Mouse (Mus musculus) heart, postnatal 0 days (tissue): ENCODE measurements around the gene Tmed11. TPM values are rescaled to one million over a fixed set of nuclear protein-coding genes. Genes with fewer than 3 reads are reported as not detected.
A peak's percentile ranks its signal among the peaks of the same experiment; 100 is the strongest.

ENCODE experiments used
- ATAC-seq: fragments of 200-750 bp; cut with Nextera tagmentation; 2 replicates; pipeline ENCODE4 v1.8.0; 2017; ENCODE audit warnings: low read depth, moderate number of reproducible peaks, moderate library complexity; ENCODE audit not compliant: insufficient read depth
- DNase-seq: peaks from one replicate; pipeline ENCODE4 v3.0.0-alpha.2; 2016; ENCODE audit warnings: low spot score
- H3K27ac ChIP-seq: fragments of 300-500 bp; sonication (generic); 2 replicates; pipeline ENCODE4 v1.5.1; 2014; ENCODE audit warnings: low read depth, mild to moderate bottlenecking
- H3K27me3 ChIP-seq: fragments of 300-500 bp; sonication (generic); 2 replicates; pipeline ENCODE4 v1.6.1; 2014; ENCODE audit warnings: low read length, mixed read lengths; ENCODE audit not compliant: control insufficient read depth, insufficient read depth
- H3K36me3 ChIP-seq: fragments of 300-500 bp; sonication (generic); replicated peaks from 2 replicates; pipeline ENCODE4 v1.6.1; 2014; ENCODE audit warnings: low read length, mixed read lengths; ENCODE audit not compliant: control insufficient read depth, insufficient read depth
- H3K4me1 ChIP-seq: fragments of 300-500 bp; sonication (generic); 2 replicates; pipeline ENCODE4 v1.6.1; 2014; ENCODE audit warnings: antibody characterized with exemption; ENCODE audit not compliant: control insufficient read depth, insufficient read depth
- H3K4me2 ChIP-seq: fragments of 300-500 bp; sonication (generic); 2 replicates; pipeline ENCODE4 v1.6.1; 2014; ENCODE audit warnings: low read depth, mild to moderate bottlenecking, low read length, moderate library complexity
- H3K4me3 ChIP-seq: fragments of 300-500 bp; sonication (generic); 2 replicates; pipeline ENCODE4 v1.5.1; 2014; ENCODE audit warnings: low read depth, low read length
- H3K9ac ChIP-seq: fragments of 300-500 bp; sonication (generic); replicated peaks from 2 replicates; pipeline ENCODE4 v1.6.1; 2014; ENCODE audit warnings: low read depth, low read length, mixed read lengths
- H3K9me3 ChIP-seq: fragments of 300-500 bp; sonication (generic); replicated peaks from 2 replicates; pipeline ENCODE4 v1.6.1; 2016; ENCODE audit warnings: low read length; ENCODE audit not compliant: control insufficient read depth
- CTCF ChIP-seq: IDR thresholded peaks from 2 replicates; pipeline ENCODE4 v1.5.1; 2016; ENCODE audit warnings: antibody characterized with exemption, control low read depth, low read depth
- EP300 ChIP-seq: IDR thresholded peaks from 2 replicates; pipeline ENCODE4 v1.6.1; 2016; ENCODE audit warnings: antibody characterized with exemption, low read depth
- WGBS: fragments of 180-500 bp; shearing (Covaris S2); extraction: QIAGEN DNeasy Blood & Tissue Kit; methylation state at CpG from one replicate; pipeline ENCODE4 v1.1.7; 2014; 5-methylcytosine and 5-hydroxymethylcytosine counted together
- polyA plus RNA-seq: library from polyadenylated mRNA; unstranded; fragments of >200 nt; fragmentation: Nextera tagmentation; extraction: Ambion mirVana; gene quantifications from 2 replicates; pipeline ENCODE4 v1.2.1, GENCODE M21; 2015
- total RNA-seq: library from RNA; depleted of rRNA; stranded (reverse); fragments of >200 nt; gene quantifications from 2 replicates; pipeline ENCODE4 v1.2.3, GENCODE M21; 2014; ENCODE audit warnings: low replicate concordance; rRNA removed

Gene Tmed11
- total and polyA plus RNA-seq, 2 experiments from 2014 or later = not detected

- no peak for DNase-seq
- 77% methylated on average over 3 of the region's 3 CpGs for WGBS
- TF ChIP-seq CTCF (no peak), EP300 (no peak)
Observed at GRCm38 (mm10) chr5:108744629-108745028, 50.5 kb downstream of the Tmed11 start.

GRCm38 (mm10) chr5:108743856-108744255 lies 51.3 kb downstream of the Tmed11 start:
- H3K9ac ChIP-seq = no peak overlapping the region
- H3K9me3 ChIP-seq = no peaks in the 10 kb centered on the region
- peak; percentile 33 for TF ChIP-seq CTCF
- TF ChIP-seq EP300 = no peak
- no peak for ATAC-seq
- no peak overlapping the region for H3K4me2 ChIP-seq
- 58% methylated on average over 2 of the region's 2 CpGs for WGBS
- H3K27ac ChIP-seq = no peak overlapping the region
- no peaks in the 10 kb centered on the region for H3K27me3 ChIP-seq
- no peaks in the 10 kb centered on the region for H3K4me1 ChIP-seq
- no peak overlapping the region for H3K4me3 ChIP-seq
- no peak for DNase-seq
- no peaks in the 10 kb centered on the region for H3K36me3 ChIP-seq

More at GRCm38 (mm10) chr5:108744629-108745028, 50.5 kb downstream of the Tmed11 start:
- Histone ChIP-seq H3K4me1 (no peaks in the 10 kb centered on the region), H3K9me3 (no peaks in the 10 kb centered on the region), H3K9ac (no peak overlapping the region), H3K36me3 (no peaks in the 10 kb centered on the region), H3K27me3 (no peaks in the 10 kb centered on the region), H3K4me2 (no peak overlapping the region), H3K4me3 (no peak overlapping the region), H3K27ac (no peak overlapping the region)
- ATAC-seq = no peak

- H3K4me1 ChIP-seq = no peaks in the 10 kb centered on the region
- H3K4me3 ChIP-seq = no peak overlapping the region
- no peak overlapping the region for H3K27ac ChIP-seq
- DNase-seq = no peak
- ATAC-seq = no peak
- H3K36me3 ChIP-seq = no peaks in the 10 kb centered on the region
- 71% methylated on average over 2 of the region's 2 CpGs for WGBS
- H3K4me2 ChIP-seq = no peak overlapping the region
- no peak overlapping the region for H3K9ac ChIP-seq
- TF ChIP-seq EP300 (no peak), CTCF (no peak)
- no peaks in the 10 kb centered on the region for H3K9me3 ChIP-seq
- H3K27me3 ChIP-seq = no peaks in the 10 kb centered on the region
Observed at GRCm38 (mm10) chr5:108742596-108742995, 52.6 kb downstream of the Tmed11 start.

- no peaks in the 10 kb centered on the region for H3K27me3 ChIP-seq
- no peak overlapping the region for H3K27ac ChIP-seq
- H3K4me1 ChIP-seq = no peaks in the 10 kb centered on the region
- ATAC-seq (no peak), DNase-seq (no peak)
- H3K9me3 ChIP-seq = no peaks in the 10 kb centered on the region
- no peak overlapping the region for H3K4me3 ChIP-seq
- H3K9ac ChIP-seq = no peak overlapping the region
- no peaks in the 10 kb centered on the region for H3K36me3 ChIP-seq
- 60% methylated on average over 2 of the region's 2 CpGs for WGBS
- no peak for TF ChIP-seq EP300
- TF ChIP-seq CTCF = no peak
- no peak overlapping the region for H3K4me2 ChIP-seq
Observed at GRCm38 (mm10) chr5:108741844-108742243, 53.3 kb downstream of the Tmed11 start.

- no peaks in the 10 kb centered on the region for H3K27me3 ChIP-seq
- no peak overlapping the region for H3K4me3 ChIP-seq
- ATAC-seq (no peak), DNase-seq (no peak)
- H3K27ac ChIP-seq = no peak overlapping the region
- H3K9me3 ChIP-seq = no peaks in the 10 kb centered on the region
- no peak overlapping the region for H3K4me2 ChIP-seq
- 50% methylated on average over 1 of the region's 1 CpGs for WGBS
- no peaks in the 10 kb centered on the region for H3K36me3 ChIP-seq
- no peaks in the 10 kb centered on the region; the same call in 1 of the 2 replicates for H3K4me1 ChIP-seq
- H3K9ac ChIP-seq = no peak overlapping the region
- TF ChIP-seq EP300 (no peak), CTCF (no peak)
Observed at GRCm38 (mm10) chr5:108727425-108727824, 67.7 kb downstream of the Tmed11 start.

Other genes with a start within 250 kb of the Tmed11 start
- 0.04 and 0.12 TPM in 2 replicates for gene Cplx1, start 245.3 kb downstream of the Tmed11 start, total RNA-seq
- gene Cplx1, start 245.3 kb downstream of the Tmed11 start, polyA plus RNA-seq = 0.33 and 0.34 TPM in 2 replicates
- 29.4 and 48.9 TPM in 2 replicates for gene Gak, start 165.6 kb downstream of the Tmed11 start, total RNA-seq
- 13.4 and 15.0 TPM in 2 replicates for gene Gak, start 165.6 kb downstream of the Tmed11 start, polyA plus RNA-seq
- 16.3 and 24.5 TPM in 2 replicates for gene Tmem175, start 165.6 kb downstream of the Tmed11 start, total RNA-seq
- gene Tmem175, start 165.6 kb downstream of the Tmed11 start, polyA plus RNA-seq = 12.3 and 14.5 TPM in 2 replicates
- gene Idua, start 135.0 kb downstream of the Tmed11 start, total RNA-seq = 8.9 and 25.6 TPM in 2 replicates
- gene Idua, start 135.0 kb downstream of the Tmed11 start, polyA plus RNA-seq = 9.0 and 9.6 TPM in 2 replicates
- 11.9 and 34.7 TPM in 2 replicates for gene Dgkq, start 125.7 kb downstream of the Tmed11 start, total RNA-seq
- gene Dgkq, start 125.7 kb downstream of the Tmed11 start, polyA plus RNA-seq = 2.9 and 3.0 TPM in 2 replicates
- gene Slc26a1, start 119.8 kb downstream of the Tmed11 start, total RNA-seq = 0.08 TPM in 1 of 2 replicates, not detected in the other
- gene Slc26a1, start 119.8 kb downstream of the Tmed11 start, polyA plus RNA-seq = 0.11 and 0.23 TPM in 2 replicates
- gene Fgfrl1, start 103.0 kb downstream of the Tmed11 start, total RNA-seq = 23.8 and 40.5 TPM in 2 replicates
- gene Fgfrl1, start 103.0 kb downstream of the Tmed11 start, polyA plus RNA-seq = 8.6 and 9.2 TPM in 2 replicates
- not detected in 2 replicates for gene Rnf212, start 20.4 kb downstream of the Tmed11 start, total RNA-seq
- gene Rnf212, start 20.4 kb downstream of the Tmed11 start, polyA plus RNA-seq = not detected in 2 replicates
- not detected in 2 replicates for gene Vmn2r8, start 13.5 kb upstream of the Tmed11 start, total RNA-seq
- not detected in 2 replicates for gene Vmn2r8, start 13.5 kb upstream of the Tmed11 start, polyA plus RNA-seq
- gene Vmn2r9, start 57.2 kb upstream of the Tmed11 start, total RNA-seq = not detected in 2 replicates
- not detected in 2 replicates for gene Vmn2r9, start 57.2 kb upstream of the Tmed11 start, polyA plus RNA-seq
- not detected in 2 replicates for gene Vmn2r10, start 211.2 kb upstream of the Tmed11 start, total RNA-seq
- not detected in 2 replicates for gene Vmn2r10, start 211.2 kb upstream of the Tmed11 start, polyA plus RNA-seq